Mouse (Mus musculus) lung, embryonic 15.5 days (tissue): ENCODE data around the gene B020011L13Rik. TPM values are rescaled to one million over a fixed set of nuclear protein-coding genes. Genes with fewer than 3 reads are reported as not detected.
"Not testable (repeated sequence)": the region's sequence is repeated elsewhere in the genome, so short reads cannot be mapped to it uniquely, and the experiment has no call there.

Source experiments
- ATAC-seq: fragments of 200-750 bp; cut with Nextera tagmentation; 2 replicates; pipeline ENCODE4 v1.8.0; 2017; ENCODE audit warnings: moderate number of reproducible peaks, borderline replicate concordance; ENCODE audit not compliant: low FRiP score, low TSS enrichment; ENCODE audit errors: extremely low read depth
- H3K27ac ChIP-seq: fragments of 300-500 bp; sonication (generic); 2 replicates; pipeline ENCODE4 v1.5.1; 2015; ENCODE audit warnings: moderate library complexity, mild to moderate bottlenecking, inconsistent platforms
- H3K27me3 ChIP-seq: fragments of 300-500 bp; sonication (generic); 2 replicates; pipeline ENCODE4 v1.6.1; 2015; ENCODE audit warnings: inconsistent platforms
- H3K36me3 ChIP-seq: fragments of 300-500 bp; sonication (generic); 2 replicates; pipeline ENCODE4 v1.6.1; 2015; ENCODE audit warnings: inconsistent platforms
- H3K4me1 ChIP-seq: fragments of 300-500 bp; sonication (generic); 2 replicates; pipeline ENCODE4 v1.6.1; 2015; ENCODE audit warnings: inconsistent platforms
- H3K4me2 ChIP-seq: fragments of 300-500 bp; sonication (generic); 2 replicates; pipeline ENCODE4 v1.6.1; 2015; ENCODE audit warnings: inconsistent platforms, mild to moderate bottlenecking, moderate library complexity
- H3K4me3 ChIP-seq: fragments of 300-500 bp; sonication (generic); 2 replicates; pipeline ENCODE4 v1.5.1; 2015; ENCODE audit warnings: mild to moderate bottlenecking, inconsistent platforms
- H3K9ac ChIP-seq: fragments of 300-500 bp; sonication (generic); 2 replicates; pipeline ENCODE4 v1.6.1; 2015; ENCODE audit warnings: inconsistent platforms
- H3K9me3 ChIP-seq: fragments of 300-500 bp; sonication (generic); 2 replicates; pipeline ENCODE4 v1.6.1; 2016; ENCODE audit warnings: inconsistent platforms
- WGBS: fragments of 180-500 bp; shearing (Covaris S2); methylation state at CpG from one replicate; pipeline ENCODE4 v1.1.7; 2015; 5-methylcytosine and 5-hydroxymethylcytosine counted together
- polyA plus RNA-seq: library from polyadenylated mRNA; unstranded; fragments of >200 nt; fragmentation: Nextera tagmentation; extraction: Ambion mirVana; gene quantifications from 2 replicates; pipeline ENCODE4 v1.2.1, GENCODE M21; 2015

Gene B020011L13Rik
- polyA plus RNA-seq = not detected in 2 replicates

DNA sequence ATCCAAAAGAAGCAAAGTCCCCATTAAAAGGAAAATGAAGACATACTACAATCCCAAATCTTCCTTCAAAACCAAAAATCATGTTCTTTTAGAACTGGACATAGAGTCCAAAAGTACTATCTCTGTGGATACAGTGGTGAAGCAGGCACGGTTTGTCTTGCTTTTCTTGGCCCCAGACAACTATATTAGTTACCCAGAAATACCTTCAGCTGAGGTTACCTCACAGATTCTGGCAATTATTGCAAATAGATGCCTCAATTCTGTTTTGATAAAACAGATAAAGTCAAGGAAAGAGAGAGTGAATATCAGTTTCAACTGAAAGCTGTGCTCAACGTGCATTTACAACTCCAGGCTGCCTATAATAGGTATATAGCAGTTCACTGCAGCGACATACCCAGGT, at the start of gene B020011L13Rik:
B020011L13Rik (plus strand) TSS at position 301 of the 400 bp plus-strand sequence.
- not testable (repeated sequence) for H3K27ac ChIP-seq, H3K4me2 ChIP-seq, H3K4me3 ChIP-seq, H3K9me3 ChIP-seq, H3K27me3 ChIP-seq, H3K36me3 ChIP-seq, H3K4me1 ChIP-seq, ATAC-seq, H3K9ac ChIP-seq
- WGBS = 48% methylated on average over 3 of the region's 3 CpGs

DNA sequence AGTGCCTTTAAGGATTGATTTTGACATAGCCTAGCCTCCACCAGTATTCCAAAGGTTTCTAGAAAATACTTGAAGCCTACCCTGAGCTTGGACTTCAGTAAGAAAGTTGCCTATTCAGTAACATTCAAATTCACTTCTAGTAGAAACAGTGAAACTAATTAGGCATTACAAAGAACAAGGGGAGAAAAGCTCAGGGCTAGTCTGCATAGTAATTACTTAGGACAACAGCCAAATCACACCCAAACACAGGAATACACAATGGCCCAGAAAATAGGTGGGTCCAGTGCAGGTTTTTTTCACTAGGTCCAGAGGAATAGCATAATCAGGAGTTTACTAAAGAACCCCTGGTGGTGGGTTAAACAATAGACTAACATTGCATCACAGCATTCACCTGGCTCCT, 35.3 kb downstream of the B020011L13Rik start:
- H3K9me3 ChIP-seq, H3K4me2 ChIP-seq, H3K9ac ChIP-seq, ATAC-seq, H3K27ac ChIP-seq, H3K4me3 ChIP-seq, H3K4me1 ChIP-seq, H3K27me3 ChIP-seq, H3K36me3 ChIP-seq: not testable (repeated sequence)

DNA sequence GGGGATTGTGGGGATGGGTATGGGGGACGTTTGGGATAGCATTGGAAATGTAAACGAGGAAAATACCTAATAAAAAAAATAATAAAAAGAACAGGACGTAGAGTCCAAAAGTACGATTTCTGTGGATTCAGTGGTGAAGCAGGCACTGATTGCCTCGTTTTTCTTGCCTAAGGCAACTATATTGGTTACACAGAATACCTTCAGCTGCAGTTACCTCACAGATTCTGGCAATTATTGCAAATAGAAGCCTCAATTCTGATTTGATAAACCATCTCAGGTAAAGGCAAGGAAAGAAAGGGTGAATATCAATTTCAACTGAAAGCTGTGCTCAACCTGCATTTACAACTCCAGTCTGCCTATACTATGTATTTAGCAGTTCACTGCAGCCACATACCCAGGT, 48.8 kb downstream of the B020011L13Rik start, which contains the start of gene Gm28360:
Gm28360 (plus strand) TSS at position 301 of the 400 bp plus-strand sequence.
- H3K4me2 ChIP-seq, H3K4me3 ChIP-seq, H3K4me1 ChIP-seq, H3K9ac ChIP-seq, H3K9me3 ChIP-seq, H3K27me3 ChIP-seq, H3K27ac ChIP-seq, ATAC-seq, H3K36me3 ChIP-seq: not testable (repeated sequence)
- WGBS = 57% methylated on average over 5 of the region's 5 CpGs

DNA sequence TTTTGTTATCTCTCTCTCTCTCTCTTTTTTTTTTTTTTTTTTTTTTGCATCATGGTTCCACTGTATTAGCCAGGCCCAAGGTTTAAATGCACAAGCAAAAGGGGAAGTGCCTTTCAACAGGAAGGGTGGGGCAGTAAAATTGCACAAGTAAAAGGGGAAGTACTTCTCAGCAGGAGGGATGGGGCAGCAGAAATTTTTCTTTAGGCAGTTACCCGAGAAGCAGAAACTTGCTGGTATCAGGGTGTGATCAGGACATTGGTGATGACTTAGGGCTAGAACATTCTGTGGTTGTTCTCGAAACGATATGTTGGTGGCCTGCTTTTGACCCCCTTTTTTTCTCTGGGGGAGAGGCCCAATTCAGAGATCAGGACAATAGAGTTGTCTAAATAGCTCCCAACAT, 70.8 kb downstream of the B020011L13Rik start:
- not testable (repeated sequence) for H3K36me3 ChIP-seq, H3K9me3 ChIP-seq, H3K4me1 ChIP-seq, H3K27ac ChIP-seq, H3K4me3 ChIP-seq, H3K27me3 ChIP-seq, H3K4me2 ChIP-seq, ATAC-seq, H3K9ac ChIP-seq
- 79% methylated on average over 3 of the region's 3 CpGs for WGBS

Other genes with a start within 250 kb of the B020011L13Rik start
- gene Gm28363, start 84.0 kb upstream of the B020011L13Rik start, polyA plus RNA-seq = not detected in 2 replicates
- gene Gm28360, start 48.9 kb downstream of the B020011L13Rik start, polyA plus RNA-seq = not detected in 2 replicates
- gene Gm28168, start 146.9 kb downstream of the B020011L13Rik start, polyA plus RNA-seq = not detected in 2 replicates
- gene Gm7145, start 184.8 kb downstream of the B020011L13Rik start, polyA plus RNA-seq = not detected in 2 replicates